Mouse (Mus musculus) cerebellum, adult 18-20 months (tissue): Measurements from ENCODE around the gene Tor4a.

Source experiments
- DNase-seq, 2 experiments: peaks; one replicate each; pipeline ENCODE4 v3.0.0; 2021

Tor4a gene

GRCm38 (mm10) chr2:25224766-25225752 lies 28.4 kb upstream of the Tor4a start:
- DNase-seq: peak; percentile 95 to 99

- DNase-seq: no peak
Observed at GRCm38 (mm10) chr2:25224492-25224765, 27.7 kb upstream of the Tor4a start, which contains the start of gene Tubb4b. TSS of gene Tubb4b (minus strand) at chr2:25224702.

- peak in 1 of 2 experiments; percentile 76 for DNase-seq
Observed at GRCm38 (mm10) chr2:25223681-25224491, 27.2 kb upstream of the Tor4a start.

- DNase-seq: no peak
Observed at GRCm38 (mm10) chr2:25221331-25221772, 24.7 kb upstream of the Tor4a start.

GRCm38 (mm10) chr2:25218445-25218844 lies 21.8 kb upstream of the Tor4a start, which contains the start of gene Fam166a:
TSS of gene Fam166a (plus strand) at chr2:25218745.
- no peak for DNase-seq

- DNase-seq: no peak
Observed at GRCm38 (mm10) chr2:25217666-25218065, 21.0 kb upstream of the Tor4a start.

- peak in 1 of 2 experiments; percentile 0 for DNase-seq
Observed at GRCm38 (mm10) chr2:25214444-25214843, 17.8 kb upstream of the Tor4a start, which contains the start of gene Stpg3. TSS of gene Stpg3 (minus strand) at chr2:25214637.

- no peak for DNase-seq
Observed at GRCm38 (mm10) chr2:25213266-25213865, 16.7 kb upstream of the Tor4a start.

GRCm38 (mm10) chr2:25211121-25211670 lies 14.5 kb upstream of the Tor4a start, which contains the start of gene Nelfb:
TSS of gene Nelfb (minus strand) at chr2:25211489.
- DNase-seq: peak; percentile 84 to 87

- no peak for DNase-seq
Observed at GRCm38 (mm10) chr2:25210686-25211085, 14.0 kb upstream of the Tor4a start.

GRCm38 (mm10) chr2:25207593-25207992 lies 10.9 kb upstream of the Tor4a start:
- DNase-seq: no peak

GRCm38 (mm10) chr2:25203631-25204214 lies 7.0 kb upstream of the Tor4a start:
- no peak for DNase-seq

GRCm38 (mm10) chr2:25200631-25201030 lies 3.9 kb upstream of the Tor4a start:
- DNase-seq: no peak

GRCm38 (mm10) chr2:25197946-25198345 lies 1.3 kb upstream of the Tor4a start:
- no peak for DNase-seq

GRCm38 (mm10) chr2:25197191-25197590 lies 505 bp upstream of the Tor4a start:
- no peak for DNase-seq

- no peak for DNase-seq
Observed at GRCm38 (mm10) chr2:25195211-25196156, 1.2 kb downstream of the Tor4a start.

- no peak for DNase-seq
Observed at GRCm38 (mm10) chr2:25194486-25195171, 2.1 kb downstream of the Tor4a start.

GRCm38 (mm10) chr2:25194006-25194405 lies 2.7 kb downstream of the Tor4a start:
- DNase-seq: no peak

- peak; percentile 85 to 90 for DNase-seq
Observed at GRCm38 (mm10) chr2:25193330-25193770, 3.3 kb downstream of the Tor4a start.

- no peak for DNase-seq
Observed at GRCm38 (mm10) chr2:25187841-25188240, 8.8 kb downstream of the Tor4a start.
